Mouse (Mus musculus) kidney, adult 2 months (tissue): ENCODE measurements at regions not wholly inside any gene's neighbourhood (a gene's known extent, or its start where the extent isn't known, plus 50 kb on each side); places are given as distances from the start of the nearest gene placed in this dataset.

Source experiments
- CTCF ChIP-seq: fragments of 200-500 bp; conservative IDR thresholded peaks from 2 replicates; pipeline ENCODE4 v1.5.1; 2011; ENCODE audit warnings: low read depth, mild to moderate bottlenecking, control low read depth, low read length, moderate library complexity, mixed read lengths; ENCODE audit not compliant: insufficient read depth, insufficient read length
- POLR2A ChIP-seq: fragments of 200-500 bp; IDR thresholded peaks from one replicate; pipeline ENCODE4 v1.6.1; 2011; ENCODE audit warnings: low read depth, low read length, control low read depth

DNA sequence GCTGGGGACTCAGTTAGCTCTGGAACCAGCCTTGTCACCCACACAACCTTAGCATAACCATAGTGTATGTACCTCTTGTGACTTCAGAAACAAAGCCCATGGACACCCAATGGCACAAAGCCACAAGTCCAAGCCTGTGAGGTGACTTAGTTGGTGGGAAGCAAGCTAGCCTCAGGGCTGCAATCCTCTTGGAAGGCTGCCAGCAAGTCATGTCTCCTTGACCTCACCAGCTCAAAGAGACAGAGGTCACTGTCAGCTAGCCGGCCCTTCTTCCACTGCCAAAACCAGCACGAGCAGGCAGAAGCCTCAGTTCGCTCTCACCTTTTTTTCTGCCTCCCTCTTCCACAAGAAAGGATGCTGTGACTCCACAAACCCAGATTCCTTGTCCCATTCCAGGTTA lies 161.0 kb downstream of the Rybp start:
- TF ChIP-seq CTCF: no peak
- TF ChIP-seq POLR2A: no peak
